Mouse (Mus musculus) heart, embryonic 12.5 days (tissue): ENCODE results near the gene Rbm48. TPM values are rescaled to one million over a fixed set of nuclear protein-coding genes. Genes with fewer than 3 reads are reported as not detected.

Experiments used
- ATAC-seq: fragments of 200-750 bp; cut with Nextera tagmentation; 2 replicates; pipeline ENCODE4 v1.8.0; 2017; ENCODE audit warnings: moderate TSS enrichment, moderate library complexity; ENCODE audit not compliant: insufficient number of reproducible peaks, low FRiP score
- H3K27ac ChIP-seq: fragments of 300-500 bp; sonication (generic); 2 replicates; pipeline ENCODE4 v1.5.1; 2016; ENCODE audit warnings: mild to moderate bottlenecking, moderate library complexity; ENCODE audit not compliant: poor library complexity, severe bottlenecking
- H3K27me3 ChIP-seq: fragments of 300-500 bp; sonication (generic); replicated peaks from 2 replicates; pipeline ENCODE4 v1.6.1; 2016; ENCODE audit warnings: mild to moderate bottlenecking, moderate library complexity
- H3K36me3 ChIP-seq: fragments of 300-500 bp; sonication (generic); 2 replicates; pipeline ENCODE4 v1.6.1; 2016; ENCODE audit warnings: mild to moderate bottlenecking, moderate library complexity
- H3K4me1 ChIP-seq: fragments of 300-500 bp; sonication (generic); replicated peaks from 2 replicates; pipeline ENCODE4 v1.6.1; 2016; ENCODE audit warnings: mild to moderate bottlenecking
- H3K4me2 ChIP-seq: fragments of 300-500 bp; sonication (generic); 2 replicates; pipeline ENCODE4 v1.6.1; 2016; ENCODE audit warnings: mild to moderate bottlenecking, moderate library complexity
- H3K4me3 ChIP-seq: fragments of 300-500 bp; sonication (generic); 2 replicates; pipeline ENCODE4 v1.5.1; 2016; ENCODE audit warnings: mild to moderate bottlenecking
- H3K9ac ChIP-seq: fragments of 300-500 bp; sonication (generic); 2 replicates; pipeline ENCODE4 v1.6.1; 2016; ENCODE audit warnings: mild to moderate bottlenecking, moderate library complexity
- H3K9me3 ChIP-seq: fragments of 300-500 bp; sonication (generic); replicated peaks from 2 replicates; pipeline ENCODE4 v1.6.1; 2016; ENCODE audit warnings: mild to moderate bottlenecking, moderate library complexity
- WGBS: fragments of 180-500 bp; shearing (Covaris S2); methylation state at CpG from one replicate; pipeline ENCODE4 v1.1.7; 2016; 5-methylcytosine and 5-hydroxymethylcytosine counted together
- polyA plus RNA-seq: library from polyadenylated mRNA; unstranded; fragments of >200 nt; fragmentation: Nextera tagmentation; extraction: Ambion mirVana; gene quantifications from 2 replicates; pipeline ENCODE4 v1.2.1, GENCODE M21; 2016

Rbm48 gene
- polyA plus RNA-seq, 1 experiment from 2014 or later = 9.6 TPM

- Histone ChIP-seq H3K36me3 (peaks cover 53% of the 10 kb centered on the region), H3K9me3 (no peaks in the 10 kb centered on the region), H3K4me1 (no peaks in the 10 kb centered on the region), H3K4me3 (no peak overlapping the region), H3K9ac (no peak overlapping the region), H3K27me3 (no peaks in the 10 kb centered on the region), H3K4me2 (no peak overlapping the region), H3K27ac (no peak overlapping the region)
- no peak for ATAC-seq
- WGBS = 91% methylated on average over 7 of the region's 7 CpGs
Measured at GRCm38 (mm10) chr5:3609241-3609640, 12.9 kb upstream of the Rbm48 start.

- no peak overlapping the region for H3K4me3 ChIP-seq
- 91% methylated on average over 9 of the region's 9 CpGs for WGBS
- no peak overlapping the region for H3K4me2 ChIP-seq
- no peaks in the 10 kb centered on the region for H3K27me3 ChIP-seq
- H3K27ac ChIP-seq = no peak overlapping the region
- no peak for ATAC-seq
- no peaks in the 10 kb centered on the region for H3K4me1 ChIP-seq
- H3K9me3 ChIP-seq = no peaks in the 10 kb centered on the region
- H3K36me3 ChIP-seq = peaks cover 48% of the 10 kb centered on the region
- no peak overlapping the region for H3K9ac ChIP-seq
Measured at GRCm38 (mm10) chr5:3607114-3607513, 10.7 kb upstream of the Rbm48 start.

- no peaks in the 10 kb centered on the region for H3K27me3 ChIP-seq
- H3K4me3 ChIP-seq = no peak overlapping the region
- H3K27ac ChIP-seq = no peak overlapping the region
- no peak overlapping the region for H3K4me2 ChIP-seq
- H3K9me3 ChIP-seq = no peaks in the 10 kb centered on the region
- ATAC-seq = no peak
- 85% methylated on average over 3 of the region's 3 CpGs for WGBS
- H3K4me1 ChIP-seq = peaks cover 5% of the 10 kb centered on the region
- H3K36me3 ChIP-seq = peaks cover 17% of the 10 kb centered on the region
- no peak overlapping the region for H3K9ac ChIP-seq
Measured at GRCm38 (mm10) chr5:3600790-3601189, 4.4 kb upstream of the Rbm48 start.

- no peaks in the 10 kb centered on the region for H3K27me3 ChIP-seq
- ATAC-seq = no peak
- no peak overlapping the region for H3K4me3 ChIP-seq
- H3K9ac ChIP-seq = no peak overlapping the region
- peaks cover 7% of the 10 kb centered on the region for H3K4me1 ChIP-seq
- WGBS = 64% methylated on average over 1 of the region's 1 CpGs
- no peak overlapping the region for H3K27ac ChIP-seq
- H3K4me2 ChIP-seq = no peak overlapping the region
- H3K9me3 ChIP-seq = no peaks in the 10 kb centered on the region
- peaks cover 12% of the 10 kb centered on the region for H3K36me3 ChIP-seq
Measured at GRCm38 (mm10) chr5:3600298-3600697, 3.9 kb upstream of the Rbm48 start.

- Histone ChIP-seq H3K9ac (no peak overlapping the region), H3K27ac (no peak overlapping the region), H3K4me1 (peaks cover 14% of the 10 kb centered on the region), H3K4me3 (no peak overlapping the region), H3K36me3 (peaks cover 3% of the 10 kb centered on the region; the same call in 1 of the 2 replicates), H3K27me3 (no peaks in the 10 kb centered on the region), H3K9me3 (no peaks in the 10 kb centered on the region), H3K4me2 (no peak overlapping the region)
- 84% methylated on average over 5 of the region's 5 CpGs for WGBS
- ATAC-seq = no peak
Measured at GRCm38 (mm10) chr5:3598766-3599165, 2.4 kb upstream of the Rbm48 start.

GRCm38 (mm10) chr5:3597171-3597570, 786 bp upstream of the Rbm48 start:
- H3K9ac ChIP-seq = peak overlapping the region; percentile 81; the same call in 1 of the 2 replicates
- peaks cover 14% of the 10 kb centered on the region for H3K4me1 ChIP-seq
- H3K27ac ChIP-seq = no peak overlapping the region
- peaks cover 7% of the 10 kb centered on the region; the same call in 1 of the 2 replicates for H3K36me3 ChIP-seq
- H3K9me3 ChIP-seq = no peaks in the 10 kb centered on the region
- no peak for ATAC-seq
- peak overlapping the region; percentile 88 for H3K4me3 ChIP-seq
- no peaks in the 10 kb centered on the region for H3K27me3 ChIP-seq
- H3K4me2 ChIP-seq = peak overlapping the region; percentile 83

DNA sequence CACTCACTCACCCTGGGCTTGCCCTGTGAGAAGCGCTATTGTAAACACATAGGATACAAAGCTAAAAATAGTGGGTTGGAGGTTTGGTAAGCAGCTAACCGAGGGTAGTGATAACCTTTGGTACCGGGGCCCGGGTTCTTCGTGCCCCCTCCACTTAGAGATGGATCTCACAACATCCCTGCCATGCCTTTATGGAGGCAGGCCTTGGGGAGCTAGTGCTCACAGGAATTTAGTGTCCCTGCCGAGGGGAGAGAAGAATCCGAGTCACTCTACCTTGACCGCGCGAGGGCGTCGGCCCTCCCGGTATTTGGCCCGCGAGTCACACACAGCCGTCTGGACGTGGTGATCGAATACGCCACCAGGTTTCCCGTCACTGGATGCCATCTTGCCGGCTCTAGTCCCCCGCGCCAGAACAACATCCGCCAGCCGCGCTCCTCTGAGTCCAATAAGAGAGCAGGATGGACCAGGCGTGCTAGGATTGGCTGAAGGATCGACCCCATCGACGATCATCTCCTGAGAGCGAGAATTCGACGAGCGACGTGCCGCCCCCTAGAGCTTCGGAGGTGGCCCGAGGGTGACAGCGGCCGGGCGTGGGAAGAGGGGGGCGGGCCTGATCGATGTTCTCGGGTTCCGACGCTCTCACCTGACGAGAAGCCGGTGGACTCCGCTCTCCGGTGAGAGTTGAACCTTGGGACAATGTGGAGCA, 539 bp downstream of the Rbm48 start, which contains the start of gene Pex1:
Pex1 (plus strand) TSS at position 374 of the 706 bp plus-strand sequence.
- Histone ChIP-seq H3K9me3 (no peaks in the 10 kb centered on the region), H3K27me3 (no peaks in the 10 kb centered on the region), H3K4me2 (peak within 1 kb of the TSS; percentile 83), H3K4me1 (peaks cover 14% of the 10 kb centered on the region), H3K9ac (peak within 1 kb of the TSS; percentile 81), H3K27ac (peak within 1 kb of the TSS; percentile 60), H3K4me3 (peak within 1 kb of the TSS; percentile 88), H3K36me3 (peaks cover 16% of the 10 kb centered on the region)
- WGBS = under 1% methylated on average over 50 of the region's 50 CpGs
- ATAC-seq = peak; percentile 98

GRCm38 (mm10) chr5:3579066-3579465, 17.3 kb downstream of the Rbm48 start:
- Histone ChIP-seq H3K9me3 (peaks cover 4% of the 10 kb centered on the region; the same call in 1 of the 2 replicates), H3K27me3 (no peaks in the 10 kb centered on the region), H3K36me3 (peaks cover 89% of the 10 kb centered on the region), H3K4me1 (no peaks in the 10 kb centered on the region), H3K4me2 (no peak overlapping the region), H3K27ac (no peak overlapping the region), H3K4me3 (no peak overlapping the region), H3K9ac (no peak overlapping the region)
- no peak for ATAC-seq
- WGBS = 88% methylated on average over 7 of the region's 7 CpGs

DNA sequence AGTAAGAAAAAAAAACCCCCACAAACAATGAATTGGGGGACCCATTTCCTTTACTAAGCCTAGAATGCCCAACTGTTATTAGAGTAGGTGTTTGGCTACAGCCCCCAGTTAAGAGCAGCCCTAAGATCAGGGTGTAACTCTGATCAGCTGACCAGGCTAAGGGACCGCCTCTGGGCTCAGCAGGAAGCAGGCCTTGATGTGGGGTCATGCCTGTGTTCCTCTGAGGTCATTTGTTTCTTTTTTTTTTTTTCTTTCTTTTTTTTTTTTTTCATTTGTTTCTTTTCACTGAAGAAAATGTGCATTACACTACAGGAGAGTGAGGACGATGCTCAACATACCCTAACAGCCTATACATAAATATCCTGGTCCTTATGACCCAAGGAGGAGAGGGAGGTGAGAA, 18.4 kb downstream of the Rbm48 start:
- no peak overlapping the region for H3K27ac ChIP-seq
- peaks cover 90% of the 10 kb centered on the region for H3K36me3 ChIP-seq
- no peaks in the 10 kb centered on the region for H3K27me3 ChIP-seq
- no peak overlapping the region for H3K4me3 ChIP-seq
- no peaks in the 10 kb centered on the region for H3K4me1 ChIP-seq
- peaks cover 4% of the 10 kb centered on the region; the same call in 1 of the 2 replicates for H3K9me3 ChIP-seq
- 97% methylated on average over 2 of the region's 2 CpGs for WGBS
- no peak for ATAC-seq
- H3K4me2 ChIP-seq = no peak overlapping the region
- no peak overlapping the region for H3K9ac ChIP-seq

DNA sequence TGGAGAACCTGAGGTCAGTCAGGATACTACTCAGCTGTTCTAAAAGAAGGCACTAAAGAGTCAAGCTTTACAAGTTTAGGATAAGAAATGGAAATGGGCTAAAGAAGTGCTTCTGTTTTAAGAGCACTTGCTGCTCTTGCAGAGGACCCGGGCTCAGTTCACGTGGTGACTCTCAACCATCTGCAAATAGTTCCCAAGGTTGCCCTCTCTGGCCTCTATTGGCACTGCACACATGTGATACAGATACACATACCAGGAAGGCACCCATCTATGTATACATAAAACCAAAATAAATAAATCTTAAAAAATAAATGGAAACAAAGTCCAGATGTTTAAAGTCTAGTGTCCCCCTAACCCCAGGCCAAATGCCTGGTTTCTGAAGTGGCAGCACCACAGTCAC, 21.6 kb downstream of the Rbm48 start:
- no peak for ATAC-seq
- 88% methylated on average over 2 of the region's 2 CpGs for WGBS

DNA sequence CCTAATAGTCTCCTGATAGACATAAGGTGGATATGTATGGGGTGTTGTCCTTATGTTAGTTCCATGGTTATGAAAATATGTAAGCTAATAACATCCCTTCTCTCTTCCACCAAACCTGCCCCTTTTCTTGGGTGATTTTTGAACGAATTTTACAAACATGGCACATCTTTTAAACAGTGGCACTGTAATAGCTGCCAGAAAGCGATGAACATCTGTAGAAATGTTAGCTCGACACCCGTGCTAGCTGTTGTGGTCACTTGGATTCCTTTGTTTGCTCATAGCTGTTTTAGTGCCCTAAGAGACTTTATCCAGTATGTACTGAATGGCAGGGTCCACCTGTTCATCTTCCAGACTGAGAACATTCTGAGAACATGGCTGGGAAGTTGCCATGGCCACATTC, 25.1 kb downstream of the Rbm48 start, which contains the start of gene 1700109H08Rik:
1700109H08Rik (plus strand) TSS at position 301 of the 400 bp plus-strand sequence.
- WGBS = 92% methylated on average over 4 of the region's 4 CpGs
- Histone ChIP-seq H3K4me2 (no peak within 1 kb of the TSS), H3K4me1 (no peaks in the 10 kb centered on the region), H3K36me3 (peaks cover 88% of the 10 kb centered on the region), H3K27ac (no peak within 1 kb of the TSS), H3K27me3 (no peaks in the 10 kb centered on the region), H3K9me3 (peaks cover 4% of the 10 kb centered on the region; the same call in 1 of the 2 replicates), H3K4me3 (no peak within 1 kb of the TSS), H3K9ac (no peak within 1 kb of the TSS)
- ATAC-seq = no peak

More for the DNA sequence above, 21.6 kb downstream of the Rbm48 start:
- peaks cover 96% of the 10 kb centered on the region for H3K36me3 ChIP-seq
- no peak overlapping the region for H3K4me3 ChIP-seq
- H3K27me3 ChIP-seq = no peaks in the 10 kb centered on the region
- no peak overlapping the region for H3K27ac ChIP-seq
- peaks cover 4% of the 10 kb centered on the region; the same call in 1 of the 2 replicates for H3K9me3 ChIP-seq
- H3K4me2 ChIP-seq = no peak overlapping the region
- H3K9ac ChIP-seq = no peak overlapping the region
- H3K4me1 ChIP-seq = no peaks in the 10 kb centered on the region
